Mouse (Mus musculus): Measurements from ENCODE around the gene Rhov. TPM values are rescaled to one million over a fixed set of nuclear protein-coding genes. Genes with fewer than 3 reads are reported as not detected.

The Rhov gene
- polyA plus RNA-seq, 2 experiments, result 6.8 to 15.1 TPM

DNA sequence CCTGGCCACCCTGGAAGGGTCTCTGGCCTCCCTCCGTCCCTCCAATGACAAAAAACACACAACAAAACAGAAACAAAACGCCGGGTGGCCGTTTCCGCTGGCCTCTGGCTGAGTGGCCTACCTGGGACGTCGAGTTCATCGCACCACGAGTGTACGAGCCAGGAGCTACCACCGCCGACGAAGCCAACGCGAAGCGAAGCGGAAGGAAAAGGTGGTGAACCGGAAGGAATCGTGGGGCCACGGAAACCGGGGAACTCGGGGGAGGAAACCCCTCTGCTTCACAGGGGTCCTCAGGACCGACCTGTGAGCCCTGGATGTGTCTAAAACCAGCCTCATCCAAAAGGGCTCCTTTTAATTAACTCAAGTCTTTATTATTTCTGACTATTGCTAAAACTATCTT lies 6.7 kb upstream of the Rhov start:
- H3K9ac ChIP-seq (ENCODE audit: low read depth, low read length, severe bottlenecking), result no peak overlapping the region
- H3K4me1 ChIP-seq (ENCODE audit: control insufficient read depth, insufficient read depth, low read length), result no peaks in the 10 kb centered on the region
- no peak for ATAC-seq (ENCODE audit: low FRiP score, low read depth)
- WGBS, result 93% methylated on average over 23 of the region's 23 CpGs
- H3K27me3 ChIP-seq (ENCODE audit: control insufficient read depth, insufficient read depth, low read length), result no peaks in the 10 kb centered on the region
- DNase-seq (ENCODE audit: low spot score), result no peak
- no peak overlapping the region for H3K4me3 ChIP-seq (replicated peaks; ENCODE audit: low read length)
- no peaks in the 10 kb centered on the region for H3K9me3 ChIP-seq (ENCODE audit: control insufficient read depth, low read length)
- no peak overlapping the region for H3K27ac ChIP-seq (replicated peaks; ENCODE audit: low read depth, low read length)
- no peaks in the 10 kb centered on the region for H3K36me3 ChIP-seq (ENCODE audit: control insufficient read depth, insufficient read depth, low read length)
- H3K4me2 ChIP-seq (replicated peaks; ENCODE audit: low read depth, low read length, severe bottlenecking), result no peak overlapping the region
- no peak for TF ChIP-seq POLR2A (IDR thresholded peaks at IDR 0.05; ENCODE audit: borderline replicate concordance, extremely low read depth, insufficient read depth, insufficient read length)

DNA sequence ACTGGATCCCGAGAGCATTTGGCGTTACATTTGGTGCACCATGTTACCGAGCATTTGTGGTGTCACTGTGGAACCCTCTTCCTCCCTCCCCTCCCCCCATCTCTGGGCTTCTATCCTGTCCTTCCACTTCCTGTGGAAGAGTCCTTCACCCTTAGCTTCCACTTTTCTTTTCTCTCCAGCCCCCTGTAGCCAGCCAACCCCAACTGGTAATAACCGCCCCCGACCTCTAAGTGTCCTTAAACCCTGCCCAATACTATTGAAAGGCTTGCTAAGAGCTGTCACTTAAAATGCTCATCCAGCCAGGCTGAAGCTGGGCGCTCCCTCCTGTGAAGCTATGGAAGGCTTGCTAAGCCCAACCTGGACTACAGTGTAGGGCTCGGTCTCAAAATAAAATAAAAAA lies 5.9 kb upstream of the Rhov start:
- no peak overlapping the region for H3K9ac ChIP-seq (ENCODE audit: low read depth, low read length, severe bottlenecking)
- no peaks in the 10 kb centered on the region for H3K27me3 ChIP-seq (ENCODE audit: control insufficient read depth, insufficient read depth, low read length)
- DNase-seq (ENCODE audit: low spot score), result no peak
- 77% methylated on average over 7 of the region's 7 CpGs for WGBS
- no peak overlapping the region for H3K4me3 ChIP-seq (replicated peaks; ENCODE audit: low read length)
- no peak for TF ChIP-seq POLR2A (IDR thresholded peaks at IDR 0.05; ENCODE audit: borderline replicate concordance, extremely low read depth, insufficient read depth, insufficient read length)
- H3K4me2 ChIP-seq (replicated peaks; ENCODE audit: low read depth, low read length, severe bottlenecking), result no peak overlapping the region
- H3K4me1 ChIP-seq (ENCODE audit: control insufficient read depth, insufficient read depth, low read length), result no peaks in the 10 kb centered on the region
- no peak for ATAC-seq (ENCODE audit: low FRiP score, low read depth)
- no peak overlapping the region for H3K27ac ChIP-seq (replicated peaks; ENCODE audit: low read depth, low read length)
- H3K9me3 ChIP-seq (ENCODE audit: control insufficient read depth, low read length), result no peaks in the 10 kb centered on the region
- no peaks in the 10 kb centered on the region for H3K36me3 ChIP-seq (ENCODE audit: control insufficient read depth, insufficient read depth, low read length)

DNA sequence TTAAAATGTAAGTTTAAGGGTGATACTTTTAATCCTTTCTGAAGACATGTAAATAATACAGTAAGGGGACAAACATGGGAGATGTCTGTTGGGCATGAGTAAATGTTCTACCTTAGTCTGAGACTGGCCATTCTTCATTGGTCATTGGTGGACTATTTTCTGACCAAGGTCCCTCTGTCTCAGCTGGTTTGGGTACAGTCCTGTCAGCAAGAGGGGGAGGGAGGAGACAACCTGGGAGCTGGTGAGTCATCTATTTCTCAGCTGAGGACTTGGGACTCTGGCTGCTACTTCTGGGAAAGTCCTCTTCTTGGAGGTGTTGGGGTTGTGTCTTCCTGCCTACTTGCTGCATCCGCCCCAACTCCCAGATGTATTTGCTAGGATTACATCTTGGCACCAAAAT lies 3.1 kb upstream of the Rhov start:
- DNase-seq (ENCODE audit: low spot score) (no peak), ATAC-seq (ENCODE audit: low FRiP score, low read depth) (no peak)
- 0 out of 2 replicates have a peak, but pooled peaks cover 3% of the 10 kb centered on the region for H3K27me3 ChIP-seq (ENCODE audit: control insufficient read depth, insufficient read depth, low read length)
- H3K27ac ChIP-seq (replicated peaks; ENCODE audit: low read depth, low read length), result no peak overlapping the region
- H3K9ac ChIP-seq (ENCODE audit: low read depth, low read length, severe bottlenecking), result no peak overlapping the region
- H3K9me3 ChIP-seq (ENCODE audit: control insufficient read depth, low read length), result no peaks in the 10 kb centered on the region
- no peaks in the 10 kb centered on the region for H3K36me3 ChIP-seq (ENCODE audit: control insufficient read depth, insufficient read depth, low read length)
- 90% methylated on average over 1 of the region's 1 CpGs for WGBS
- no peak for TF ChIP-seq POLR2A (IDR thresholded peaks at IDR 0.05; ENCODE audit: borderline replicate concordance, extremely low read depth, insufficient read depth, insufficient read length)
- H3K4me2 ChIP-seq (replicated peaks; ENCODE audit: low read depth, low read length, severe bottlenecking), result no peak overlapping the region
- H3K4me1 ChIP-seq (ENCODE audit: control insufficient read depth, insufficient read depth, low read length), result no peaks in the 10 kb centered on the region
- H3K4me3 ChIP-seq (replicated peaks; ENCODE audit: low read length), result no peak overlapping the region

DNA sequence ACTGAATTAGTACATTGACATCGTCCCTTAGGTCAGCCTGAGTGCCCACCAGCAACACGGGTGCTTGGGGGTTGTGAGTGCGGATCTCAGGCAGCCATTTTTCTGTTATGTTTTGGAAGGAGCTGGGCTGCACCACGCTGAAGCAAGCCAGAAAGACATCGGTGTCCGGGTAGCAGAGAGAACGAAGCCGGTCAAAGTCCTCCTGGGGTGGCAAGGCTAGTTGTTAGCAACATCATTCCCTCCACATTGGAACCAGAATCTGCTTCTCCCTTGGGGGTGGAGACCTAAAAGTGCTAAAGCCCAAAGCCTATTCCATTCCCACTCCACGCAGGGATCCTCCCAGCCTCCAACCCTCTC lies 808 bp downstream of the Rhov start:
- H3K4me1 ChIP-seq (ENCODE audit: control insufficient read depth, insufficient read depth, low read length), result no peaks in the 10 kb centered on the region
- 49% methylated on average over 9 of the region's 9 CpGs for WGBS
- H3K9ac ChIP-seq (ENCODE audit: low read depth, low read length, severe bottlenecking), result no peak overlapping the region
- no peak for DNase-seq (ENCODE audit: low spot score)
- no peaks in the 10 kb centered on the region for H3K9me3 ChIP-seq (ENCODE audit: control insufficient read depth, low read length)
- peak overlapping the region; percentile 95; the same call in 1 of the 2 replicates for H3K4me2 ChIP-seq (replicated peaks; ENCODE audit: low read depth, low read length, severe bottlenecking)
- no peak for TF ChIP-seq POLR2A (IDR thresholded peaks at IDR 0.05; ENCODE audit: borderline replicate concordance, extremely low read depth, insufficient read depth, insufficient read length)
- H3K36me3 ChIP-seq (ENCODE audit: control insufficient read depth, insufficient read depth, low read length), result no peaks in the 10 kb centered on the region
- H3K27ac ChIP-seq (replicated peaks; ENCODE audit: low read depth, low read length), result no peak overlapping the region
- H3K4me3 ChIP-seq (replicated peaks; ENCODE audit: low read length), result peak overlapping the region; percentile 56
- ATAC-seq (ENCODE audit: low FRiP score, low read depth), result no peak
- 0 out of 2 replicates have a peak, but pooled peaks cover 3% of the 10 kb centered on the region for H3K27me3 ChIP-seq (ENCODE audit: control insufficient read depth, insufficient read depth, low read length)

DNA sequence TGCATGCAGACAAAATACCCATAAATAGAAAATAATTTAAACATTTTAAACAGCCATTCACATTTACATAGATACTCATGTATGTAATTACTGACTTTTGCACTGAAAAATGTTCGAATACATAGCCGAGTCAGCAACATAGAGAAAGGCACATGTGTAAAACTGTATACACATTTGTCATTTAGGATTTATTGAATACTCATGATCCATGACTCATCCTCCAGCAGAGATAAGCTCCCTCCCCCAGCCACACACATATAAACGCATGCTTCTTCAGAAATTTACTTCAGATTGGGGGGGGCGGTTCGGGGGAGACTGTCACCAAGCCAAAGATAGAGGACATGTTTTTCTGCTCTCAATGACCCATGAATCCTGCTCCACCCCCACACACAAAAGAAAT lies 7.3 kb downstream of the Rhov start:
- H3K9ac ChIP-seq (ENCODE audit: low read depth, low read length, severe bottlenecking), result no peak overlapping the region
- ATAC-seq (ENCODE audit: low FRiP score, low read depth) (no peak), DNase-seq (ENCODE audit: low spot score) (no peak)
- no peak overlapping the region for H3K27ac ChIP-seq (replicated peaks; ENCODE audit: low read depth, low read length)
- H3K36me3 ChIP-seq (ENCODE audit: control insufficient read depth, insufficient read depth, low read length), result no peaks in the 10 kb centered on the region
- H3K27me3 ChIP-seq (ENCODE audit: control insufficient read depth, insufficient read depth, low read length), result no peaks in the 10 kb centered on the region
- H3K9me3 ChIP-seq (ENCODE audit: control insufficient read depth, low read length), result no peaks in the 10 kb centered on the region
- no peak for TF ChIP-seq POLR2A (IDR thresholded peaks at IDR 0.05; ENCODE audit: borderline replicate concordance, extremely low read depth, insufficient read depth, insufficient read length)
- H3K4me3 ChIP-seq (replicated peaks; ENCODE audit: low read length), result no peak overlapping the region
- WGBS, result 78% methylated on average over 5 of the region's 5 CpGs
- peaks cover 4% of the 10 kb centered on the region; the same call in 1 of the 2 replicates for H3K4me1 ChIP-seq (ENCODE audit: control insufficient read depth, insufficient read depth, low read length)
- H3K4me2 ChIP-seq (replicated peaks; ENCODE audit: low read depth, low read length, severe bottlenecking), result no peak overlapping the region

DNA sequence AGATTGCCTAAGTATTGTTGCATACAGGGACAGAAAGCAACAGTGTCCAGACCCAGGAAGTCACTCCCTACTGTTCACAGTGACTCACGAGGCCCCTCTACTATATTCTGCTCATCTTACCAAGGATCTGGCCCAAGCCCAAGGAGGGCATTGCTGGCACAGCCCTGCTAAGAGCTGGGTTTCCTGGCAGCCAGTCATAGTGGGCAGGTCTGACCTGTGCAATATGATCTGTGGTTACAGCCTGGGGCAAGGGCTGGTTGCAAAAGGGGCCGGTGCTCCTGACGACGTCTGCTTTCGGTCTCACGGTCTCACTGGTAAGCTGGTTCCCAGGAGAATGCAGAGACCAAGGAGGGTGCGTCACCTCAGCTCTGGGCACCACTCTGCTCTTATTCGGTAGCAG lies 8.1 kb downstream of the Rhov start:
- no peak overlapping the region for H3K4me2 ChIP-seq (replicated peaks; ENCODE audit: low read depth, low read length, severe bottlenecking)

More for the DNA sequence above, 8.1 kb downstream of the Rhov start:
- Histone ChIP-seq H3K27ac (replicated peaks; ENCODE audit: low read depth, low read length) (no peak overlapping the region), H3K9ac (ENCODE audit: low read depth, low read length, severe bottlenecking) (0 out of 2 replicates have a peak overlapping the region, but pooled peaks have one; percentile 16), H3K27me3 (ENCODE audit: control insufficient read depth, insufficient read depth, low read length) (no peaks in the 10 kb centered on the region), H3K9me3 (ENCODE audit: control insufficient read depth, low read length) (no peaks in the 10 kb centered on the region), H3K4me1 (ENCODE audit: control insufficient read depth, insufficient read depth, low read length) (peaks cover 4% of the 10 kb centered on the region; the same call in 1 of the 2 replicates), H3K36me3 (ENCODE audit: control insufficient read depth, insufficient read depth, low read length) (no peaks in the 10 kb centered on the region), H3K4me3 (replicated peaks; ENCODE audit: low read length) (no peak overlapping the region)
- peak; percentile 9 for DNase-seq (ENCODE audit: low spot score)
- WGBS, result 22% methylated on average over 8 of the region's 8 CpGs
- ATAC-seq (ENCODE audit: low FRiP score, low read depth), result no peak
- TF ChIP-seq POLR2A (IDR thresholded peaks at IDR 0.05; ENCODE audit: borderline replicate concordance, extremely low read depth, insufficient read depth, insufficient read length), result no peak
